Mouse (Mus musculus) bone marrow, adult 2 months (tissue): ENCODE measurements around the gene Fto.

ENCODE experiments used
- CTCF ChIP-seq: fragments of 200-500 bp; IDR thresholded peaks from 2 replicates; pipeline ENCODE4 v1.5.1; 2011; ENCODE audit warnings: low read length, control low read depth; ENCODE audit not compliant: control insufficient read depth, insufficient read depth
- POLR2A ChIP-seq: fragments of 200-500 bp; IDR thresholded peaks from 2 replicates; pipeline ENCODE4 v1.6.1; 2011; ENCODE audit warnings: low read depth, mild to moderate bottlenecking, control low read depth, low read length, borderline replicate concordance; ENCODE audit not compliant: control insufficient read depth

GRCm38 (mm10) chr8:91383811-91384210 is 70.5 kb downstream of the Fto start:
- no peak for TF ChIP-seq POLR2A
- TF ChIP-seq CTCF, result no peak
